Mouse (Mus musculus) mesoderm, embryonic 11.5 days (tissue): Measurements from ENCODE around the gene Morc2b.
A peak's percentile ranks its signal among the peaks of the same experiment; 100 is the strongest.
"Not testable (repeated sequence)": the region's sequence is repeated elsewhere in the genome, so short reads cannot be mapped to it uniquely, and the experiment has no call there.

Source experiments
- DNase-seq: peaks from one replicate; pipeline ENCODE4 v3.0.0-alpha.2; 2012; ENCODE audit warnings: low read depth, low spot score

Morc2b gene

GRCm38 (mm10) chr17:33139261-33139820 is at the start of gene Morc2b:
TSS of gene Morc2b (minus strand) at chr17:33139683.
- DNase-seq, result no peak

GRCm38 (mm10) chr17:33168147-33168546 is 28.7 kb upstream of the Morc2b start, which contains the start of gene Olfr55:
TSS of gene Olfr55 (plus strand) at chr17:33168447.
- not testable (repeated sequence) for DNase-seq

- no peak for DNase-seq
These were observed 13.2 kb downstream of the Morc2b start for GRCm38 (mm10) chr17:33126257-33126656.

GRCm38 (mm10) chr17:33124546-33124945 is 14.9 kb downstream of the Morc2b start:
- DNase-seq, result no peak

GRCm38 (mm10) chr17:33097396-33097795 is 42.1 kb downstream of the Morc2b start:
- DNase-seq, result no peak

GRCm38 (mm10) chr17:33092391-33093193 is 46.9 kb downstream of the Morc2b start:
- peak; percentile 66 for DNase-seq

GRCm38 (mm10) chr17:33091630-33092029 is 47.9 kb downstream of the Morc2b start:
- no peak for DNase-seq

GRCm38 (mm10) chr17:33089220-33089949 is 50.1 kb downstream of the Morc2b start, which contains the start of gene Zfp563:
TSS of gene Zfp563 (plus strand) at chr17:33089310.
- DNase-seq, result peak; percentile 90

GRCm38 (mm10) chr17:33067958-33068357 is 71.5 kb downstream of the Morc2b start, which contains the start of gene 4921501E09Rik:
TSS of gene 4921501E09Rik (minus strand) at chr17:33068058.
- no peak for DNase-seq
